Mouse (Mus musculus) hindbrain, embryonic 11.5 days (tissue): ENCODE results near the gene Nthl1. TPM values are rescaled to one million over a fixed set of nuclear protein-coding genes. Genes with fewer than 3 reads are reported as not detected.

Experiments used
- ATAC-seq: fragments of 200-750 bp; cut with Nextera tagmentation; 2 replicates; pipeline ENCODE4 v1.8.0; 2017; ENCODE audit warnings: mild to moderate bottlenecking, moderate TSS enrichment, moderate library complexity; ENCODE audit not compliant: low FRiP score
- DNase-seq: peaks from one replicate; pipeline ENCODE4 v3.0.0-alpha.2; 2015; ENCODE audit warnings: low spot score
- H3K27ac ChIP-seq: fragments of 300-500 bp; sonication (generic); 2 replicates; pipeline ENCODE4 v1.5.1; 2014; ENCODE audit warnings: mild to moderate bottlenecking, low read depth, low read length
- H3K27me3 ChIP-seq: fragments of 300-500 bp; sonication (generic); 2 replicates; pipeline ENCODE4 v1.6.1; 2014; ENCODE audit warnings: mild to moderate bottlenecking, low read length, moderate library complexity, mixed read lengths; ENCODE audit not compliant: control insufficient read depth, insufficient read depth
- H3K36me3 ChIP-seq: fragments of 300-500 bp; sonication (generic); 2 replicates; pipeline ENCODE4 v1.6.1; 2014; ENCODE audit warnings: mild to moderate bottlenecking, low read length, moderate library complexity, mixed read lengths; ENCODE audit not compliant: control insufficient read depth, insufficient read depth
- H3K4me1 ChIP-seq: fragments of 300-500 bp; sonication (generic); replicated peaks from 2 replicates; pipeline ENCODE4 v1.6.1; 2014; ENCODE audit warnings: low read length, mixed read lengths; ENCODE audit not compliant: control insufficient read depth, insufficient read depth
- H3K4me2 ChIP-seq: fragments of 300-500 bp; sonication (generic); replicated peaks from 2 replicates; pipeline ENCODE4 v1.6.1; 2014; ENCODE audit warnings: mild to moderate bottlenecking, low read depth, low read length
- H3K4me3 ChIP-seq: fragments of 300-500 bp; sonication (generic); 2 replicates; pipeline ENCODE4 v1.5.1; 2014; ENCODE audit warnings: low read depth, low read length
- H3K9ac ChIP-seq: fragments of 300-500 bp; sonication (generic); 2 replicates; pipeline ENCODE4 v1.6.1; 2014; ENCODE audit warnings: low read depth, low read length
- H3K9me3 ChIP-seq: fragments of 300-500 bp; sonication (generic); 2 replicates; pipeline ENCODE4 v1.6.1; 2016; ENCODE audit warnings: low read length; ENCODE audit not compliant: control insufficient read depth
- WGBS: fragments of 180-500 bp; shearing (Covaris S2); extraction: QIAGEN DNeasy Blood & Tissue Kit; methylation state at CpG from one replicate; pipeline ENCODE4 v1.1.7; 2014; 5-methylcytosine and 5-hydroxymethylcytosine counted together
- polyA plus RNA-seq: library from polyadenylated mRNA; unstranded; fragments of >200 nt; fragmentation: Nextera tagmentation; extraction: Ambion mirVana; gene quantifications from 2 replicates; pipeline ENCODE4 v1.2.1, GENCODE M21; 2014

Nthl1 gene
- polyA plus RNA-seq, 1 experiment from 2014 or later, result 12.0 TPM

DNA sequence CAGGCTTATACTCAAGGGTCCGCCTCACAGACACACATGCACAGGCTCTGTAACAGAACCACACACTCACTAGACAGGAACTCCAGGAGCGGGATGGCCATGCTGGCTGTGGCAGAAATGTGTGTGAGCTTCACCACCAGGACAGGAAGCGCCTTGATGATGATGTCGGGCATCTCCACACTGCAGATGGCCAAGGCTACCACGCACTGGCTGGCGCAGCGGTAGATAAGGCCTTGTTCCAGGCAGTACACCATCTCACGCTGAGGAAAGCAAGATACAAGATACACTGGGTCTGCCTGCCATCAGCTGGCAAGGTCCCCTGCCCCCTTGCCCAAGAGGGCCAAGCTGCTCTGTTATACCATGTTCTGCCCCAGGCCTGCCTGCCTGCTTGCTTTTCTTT lies 23.6 kb upstream of the Nthl1 start:
- Histone ChIP-seq H3K36me3 (peaks cover 3% of the 10 kb centered on the region; the same call in 1 of the 2 replicates), H3K27ac (no peak overlapping the region), H3K27me3 (no peaks in the 10 kb centered on the region), H3K4me2 (no peak overlapping the region), H3K9ac (no peak overlapping the region), H3K9me3 (no peaks in the 10 kb centered on the region), H3K4me1 (no peaks in the 10 kb centered on the region), H3K4me3 (no peak overlapping the region)
- DNase-seq (no peak), ATAC-seq (no peak)
- WGBS, result 94% methylated on average over 8 of the region's 8 CpGs

DNA sequence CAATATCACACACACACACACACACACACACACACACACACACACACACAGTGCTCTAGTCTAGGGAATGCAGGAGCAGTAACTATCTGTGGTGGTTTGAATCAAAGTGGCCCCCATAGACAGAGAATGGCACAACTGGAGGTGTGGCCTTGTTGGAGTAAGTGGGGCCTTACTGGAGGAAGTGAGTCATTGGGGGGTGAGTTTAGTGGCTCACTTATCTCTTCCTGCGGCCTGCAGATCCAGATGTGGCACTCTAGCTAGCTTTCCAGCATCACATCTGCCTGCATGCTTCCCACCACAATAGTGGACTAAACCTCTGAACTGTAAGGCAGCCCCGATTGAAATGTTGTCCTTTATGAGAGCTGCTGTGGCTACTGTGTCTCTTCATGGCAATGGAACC lies 21.8 kb upstream of the Nthl1 start:
- Histone ChIP-seq H3K9ac (no peak overlapping the region), H3K4me3 (no peak overlapping the region), H3K4me1 (no peaks in the 10 kb centered on the region), H3K36me3 (0 out of 2 replicates have a peak, but pooled peaks cover 5% of the 10 kb centered on the region), H3K27ac (no peak overlapping the region), H3K27me3 (no peaks in the 10 kb centered on the region), H3K4me2 (no peak overlapping the region), H3K9me3 (no peaks in the 10 kb centered on the region)
- WGBS, result 90% methylated on average over 2 of the region's 2 CpGs
- no peak for DNase-seq
- ATAC-seq, result no peak

DNA sequence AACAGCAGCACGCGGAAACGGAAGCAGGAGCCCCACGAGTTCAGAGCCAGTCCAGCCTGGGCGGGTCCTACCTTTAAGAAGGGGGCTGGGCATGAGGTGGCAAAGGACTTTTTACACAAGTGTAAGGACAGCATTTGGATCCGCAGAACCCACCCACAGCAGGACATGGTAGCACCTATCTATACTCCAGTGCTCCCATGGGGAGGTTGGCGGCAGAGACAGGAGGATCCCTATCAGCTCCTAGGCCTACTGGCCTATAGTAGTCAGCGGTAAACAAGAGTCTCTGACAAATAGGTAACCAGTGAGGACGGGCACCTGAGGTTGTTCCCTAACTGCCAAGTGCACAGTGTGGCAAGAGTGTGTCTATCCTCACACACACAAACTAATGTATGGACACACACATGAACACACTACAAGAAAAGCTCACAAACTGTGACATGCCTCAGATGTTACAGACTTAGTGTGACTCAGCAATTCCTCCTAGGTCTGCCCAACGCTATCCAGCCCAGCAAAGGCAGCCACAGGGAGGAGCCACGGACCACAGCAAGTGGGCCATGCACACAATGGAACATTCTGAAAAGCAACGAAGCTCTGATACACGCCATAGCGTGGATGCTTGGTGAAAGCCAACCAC lies 14.8 kb upstream of the Nthl1 start:
- H3K36me3 ChIP-seq, result peaks cover 28% of the 10 kb centered on the region; the same call in 1 of the 2 replicates
- no peaks in the 10 kb centered on the region for H3K4me1 ChIP-seq
- H3K27ac ChIP-seq, result no peak overlapping the region
- no peak for ATAC-seq
- 88% methylated on average over 14 of the region's 14 CpGs for WGBS
- H3K4me3 ChIP-seq, result no peak overlapping the region
- H3K4me2 ChIP-seq, result no peak overlapping the region
- no peak for DNase-seq
- H3K9me3 ChIP-seq, result no peaks in the 10 kb centered on the region
- no peak overlapping the region for H3K9ac ChIP-seq
- H3K27me3 ChIP-seq, result no peaks in the 10 kb centered on the region

DNA sequence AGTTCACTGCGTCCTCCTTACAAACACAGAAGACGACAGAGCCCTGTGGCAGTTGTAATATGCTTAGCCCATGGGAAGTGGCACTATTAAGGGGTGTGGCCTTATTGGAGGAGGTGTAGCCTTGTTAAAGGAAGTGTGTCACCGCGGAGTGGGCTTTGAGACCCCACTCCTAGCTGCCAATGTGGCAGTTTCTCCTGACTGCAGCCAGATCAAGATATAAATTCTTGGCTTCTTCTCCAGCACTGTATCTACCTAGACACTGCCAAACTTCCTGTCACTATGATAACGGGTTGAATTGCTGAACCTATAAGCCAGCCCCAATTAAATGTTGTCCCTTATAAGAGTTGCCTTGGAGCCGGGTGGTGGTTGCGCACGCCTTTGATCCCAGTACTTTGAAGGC lies 7.0 kb upstream of the Nthl1 start:
- 93% methylated on average over 8 of the region's 8 CpGs for WGBS
- ATAC-seq (no peak), DNase-seq (no peak)
- Histone ChIP-seq H3K4me1 (no peaks in the 10 kb centered on the region), H3K36me3 (peaks cover 16% of the 10 kb centered on the region; the same call in 1 of the 2 replicates), H3K4me2 (no peak overlapping the region), H3K4me3 (no peak overlapping the region), H3K27me3 (no peaks in the 10 kb centered on the region), H3K9me3 (no peaks in the 10 kb centered on the region), H3K27ac (no peak overlapping the region), H3K9ac (no peak overlapping the region)

DNA sequence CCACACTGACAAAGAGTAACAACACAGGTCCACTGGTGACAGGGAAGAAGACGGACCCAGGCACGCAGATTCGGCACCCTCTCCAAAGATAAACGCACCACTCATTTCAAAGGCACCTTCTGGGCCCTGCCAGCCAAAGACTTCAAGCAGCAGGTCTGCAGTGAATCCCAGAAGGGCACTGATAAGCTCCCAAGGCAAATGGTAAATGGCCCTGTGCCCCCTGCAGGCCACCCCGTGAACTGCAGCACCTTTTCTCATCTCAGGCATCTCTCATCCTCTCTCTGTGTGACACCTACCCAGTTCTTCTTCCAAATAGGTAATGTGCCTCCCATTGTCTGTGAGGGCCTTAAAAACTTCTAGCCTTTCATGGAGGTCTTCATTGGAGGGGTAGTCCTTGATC lies 3.8 kb upstream of the Nthl1 start:
- ATAC-seq (no peak), DNase-seq (peak; percentile 87)
- H3K27me3 ChIP-seq, result no peaks in the 10 kb centered on the region
- no peak overlapping the region for H3K4me3 ChIP-seq
- H3K9ac ChIP-seq, result no peak overlapping the region
- H3K27ac ChIP-seq, result no peak overlapping the region
- H3K9me3 ChIP-seq, result no peaks in the 10 kb centered on the region
- H3K4me2 ChIP-seq, result no peak overlapping the region
- 50% methylated on average over 5 of the region's 5 CpGs for WGBS
- peaks cover 6% of the 10 kb centered on the region for H3K4me1 ChIP-seq
- 0 out of 2 replicates have a peak, but pooled peaks cover 2% of the 10 kb centered on the region for H3K36me3 ChIP-seq

DNA sequence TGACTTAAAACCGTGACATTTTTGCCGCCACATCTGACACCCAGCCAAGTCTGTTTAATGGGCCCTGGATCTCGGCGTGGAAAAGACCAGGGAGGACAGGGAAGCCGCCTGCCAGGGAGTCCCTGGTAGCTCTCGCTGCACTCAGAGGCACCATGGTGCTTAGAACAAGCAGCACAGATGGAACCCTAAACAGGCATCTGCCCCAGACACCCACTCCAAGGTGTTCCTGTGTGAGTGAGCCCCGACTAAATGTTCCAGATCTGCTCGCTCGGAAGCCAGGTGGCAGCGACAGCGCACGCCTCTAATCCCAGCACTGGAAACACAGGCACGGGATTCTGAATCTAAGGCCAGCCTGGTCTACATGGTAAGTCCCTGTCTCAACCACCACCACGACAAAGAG lies 2.4 kb upstream of the Nthl1 start:
- no peaks in the 10 kb centered on the region for H3K36me3 ChIP-seq
- WGBS, result 90% methylated on average over 14 of the region's 14 CpGs

DNA sequence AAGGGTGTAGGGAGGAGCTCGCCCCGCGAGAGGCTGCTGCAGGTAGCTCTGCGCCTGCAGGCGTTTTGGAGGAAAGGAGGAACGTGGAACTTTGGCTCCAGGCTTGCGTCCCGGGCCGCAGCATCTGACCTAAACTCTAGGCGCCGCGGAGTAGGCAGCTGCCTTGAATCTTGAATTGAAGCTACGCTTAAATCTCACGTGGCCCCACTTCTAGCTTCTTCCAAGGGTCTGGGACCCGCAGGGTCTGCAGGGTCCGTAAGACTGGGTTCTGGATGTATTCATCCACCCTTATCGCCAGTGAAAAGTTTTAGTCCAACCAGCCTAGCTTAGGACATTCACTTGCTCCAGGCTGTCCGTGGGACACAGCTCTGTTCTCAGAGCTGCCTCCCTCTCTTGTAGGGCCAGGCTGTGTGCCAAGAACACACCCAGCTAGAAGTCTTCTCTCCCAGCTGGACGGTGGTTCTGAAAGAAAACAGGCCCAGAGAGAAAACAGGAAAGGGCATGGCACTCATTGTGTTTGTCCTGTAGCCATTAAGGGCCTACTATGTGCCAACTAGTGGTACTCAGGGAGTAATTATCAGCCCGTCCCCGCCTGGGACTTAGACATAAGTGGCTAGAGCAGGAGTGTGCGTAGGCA lies 451 bp downstream of the Nthl1 start:
- 15% methylated on average over 22 of the region's 22 CpGs for WGBS

More for the DNA sequence above, 2.4 kb upstream of the Nthl1 start:
- Histone ChIP-seq H3K9ac (no peak overlapping the region), H3K4me1 (peaks cover 6% of the 10 kb centered on the region), H3K27ac (no peak overlapping the region), H3K4me2 (no peak overlapping the region), H3K9me3 (no peaks in the 10 kb centered on the region), H3K4me3 (no peak overlapping the region), H3K27me3 (no peaks in the 10 kb centered on the region)
- DNase-seq, result no peak
- ATAC-seq, result no peak

DNA sequence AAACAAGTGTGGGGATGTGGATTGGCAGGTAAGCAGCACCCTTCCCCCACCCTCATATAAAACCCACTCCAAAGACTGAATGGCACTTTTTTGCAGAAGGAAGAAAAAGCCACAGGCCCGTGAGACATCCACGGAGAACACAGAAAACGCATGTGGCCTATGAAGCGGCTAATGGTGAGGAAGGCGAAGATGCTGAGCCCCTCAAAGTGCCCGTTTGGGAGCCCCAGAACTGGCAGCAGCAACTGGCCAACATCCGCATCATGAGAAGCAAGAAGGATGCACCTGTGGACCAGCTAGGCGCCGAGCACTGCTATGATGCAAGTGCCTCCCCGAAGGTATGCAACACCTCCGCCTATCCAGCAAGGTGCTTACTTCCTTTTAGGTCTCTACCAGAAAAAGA lies 1.4 kb downstream of the Nthl1 start:
- 92% methylated on average over 11 of the region's 11 CpGs for WGBS

More for the DNA sequence above, 451 bp downstream of the Nthl1 start:
- H3K4me3 ChIP-seq, result peak overlapping the region; percentile 62
- H3K4me1 ChIP-seq, result peaks cover 6% of the 10 kb centered on the region
- H3K9ac ChIP-seq, result peak overlapping the region; percentile 70
- no peak for DNase-seq
- no peak overlapping the region for H3K27ac ChIP-seq
- H3K9me3 ChIP-seq, result no peaks in the 10 kb centered on the region
- no peaks in the 10 kb centered on the region for H3K36me3 ChIP-seq
- H3K4me2 ChIP-seq, result peak overlapping the region; percentile 72
- H3K27me3 ChIP-seq, result no peaks in the 10 kb centered on the region
- peak; percentile 62 for ATAC-seq

DNA sequence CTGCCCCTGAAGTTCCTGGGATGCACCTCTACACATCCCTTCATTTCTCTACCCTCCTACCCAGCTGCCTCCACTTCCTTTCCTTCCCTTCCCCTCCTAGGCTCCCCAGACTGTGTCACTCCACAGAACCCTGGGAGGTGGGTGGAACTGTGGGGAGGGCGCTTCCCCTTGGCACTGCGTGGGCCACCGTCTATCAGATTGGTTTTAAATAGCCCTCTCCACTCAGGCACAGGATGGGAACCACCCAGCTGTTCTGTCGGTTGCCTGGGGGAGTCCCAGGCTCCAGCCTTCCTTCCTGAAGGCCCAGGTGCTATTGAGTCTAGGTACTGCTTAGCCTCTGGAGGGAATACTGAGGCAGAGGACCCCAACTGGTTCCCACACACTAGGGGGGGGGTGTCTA lies 2.5 kb downstream of the Nthl1 start:
- 96% methylated on average over 4 of the region's 4 CpGs for WGBS
- H3K9me3 ChIP-seq, result no peaks in the 10 kb centered on the region
- no peak overlapping the region for H3K9ac ChIP-seq
- H3K27ac ChIP-seq, result no peak overlapping the region
- H3K27me3 ChIP-seq, result no peaks in the 10 kb centered on the region
- no peak overlapping the region for H3K4me2 ChIP-seq
- H3K4me1 ChIP-seq, result peaks cover 6% of the 10 kb centered on the region
- DNase-seq, result no peak
- H3K36me3 ChIP-seq, result no peaks in the 10 kb centered on the region
- H3K4me3 ChIP-seq, result no peak overlapping the region
- no peak for ATAC-seq

More for the DNA sequence above, 1.4 kb downstream of the Nthl1 start:
- Histone ChIP-seq H3K4me2 (no peak overlapping the region), H3K27ac (no peak overlapping the region), H3K36me3 (no peaks in the 10 kb centered on the region), H3K9ac (no peak overlapping the region), H3K4me3 (no peak overlapping the region), H3K4me1 (peaks cover 6% of the 10 kb centered on the region), H3K27me3 (no peaks in the 10 kb centered on the region), H3K9me3 (no peaks in the 10 kb centered on the region)
- DNase-seq (no peak), ATAC-seq (no peak)
